Mouse (Mus musculus): Measurements from ENCODE around the gene Ppef1.

DNA sequence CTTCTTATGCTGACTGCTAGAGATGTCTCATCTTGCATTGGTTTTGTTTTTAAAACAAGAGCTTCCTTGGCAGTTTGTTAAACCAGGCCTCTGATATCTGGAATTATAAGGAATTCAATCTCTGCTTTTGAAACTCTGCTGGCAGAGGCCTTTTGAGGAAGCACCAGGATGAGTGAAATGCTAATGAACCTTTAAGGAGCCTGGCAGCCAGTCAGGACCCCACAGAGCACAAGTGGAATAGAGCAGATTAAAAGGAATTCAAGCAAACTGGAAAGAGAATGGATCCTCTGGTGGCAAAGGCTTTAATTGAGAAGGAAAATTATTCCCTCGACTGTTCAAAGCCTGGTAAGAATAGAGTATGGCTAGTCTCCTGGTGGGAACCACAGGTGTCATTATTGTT, 36.4 kb downstream of the Ppef1 start:
- TF ChIP-seq CTCF (IDR thresholded peaks at IDR 0.05; ENCODE audit: low read depth, low read length) = no peak
- no peak for TF ChIP-seq POLR2A (IDR thresholded peaks at IDR 0.05; ENCODE audit: insufficient read depth, low read length)
- no peak for TF ChIP-seq EP300 (IDR thresholded peaks at IDR 0.05; ENCODE audit: insufficient read depth, low read depth, low read length)

Measured in ES-Bruce4 (cell line).